Mouse (Mus musculus): ENCODE data around the gene Ring1. TPM values are rescaled to one million over a fixed set of nuclear protein-coding genes. Genes with fewer than 3 reads are reported as not detected.

Ring1 gene
- 80.9 and 89.6 TPM in 2 replicates for polyA plus RNA-seq (2012; rRNA removed)

DNA sequence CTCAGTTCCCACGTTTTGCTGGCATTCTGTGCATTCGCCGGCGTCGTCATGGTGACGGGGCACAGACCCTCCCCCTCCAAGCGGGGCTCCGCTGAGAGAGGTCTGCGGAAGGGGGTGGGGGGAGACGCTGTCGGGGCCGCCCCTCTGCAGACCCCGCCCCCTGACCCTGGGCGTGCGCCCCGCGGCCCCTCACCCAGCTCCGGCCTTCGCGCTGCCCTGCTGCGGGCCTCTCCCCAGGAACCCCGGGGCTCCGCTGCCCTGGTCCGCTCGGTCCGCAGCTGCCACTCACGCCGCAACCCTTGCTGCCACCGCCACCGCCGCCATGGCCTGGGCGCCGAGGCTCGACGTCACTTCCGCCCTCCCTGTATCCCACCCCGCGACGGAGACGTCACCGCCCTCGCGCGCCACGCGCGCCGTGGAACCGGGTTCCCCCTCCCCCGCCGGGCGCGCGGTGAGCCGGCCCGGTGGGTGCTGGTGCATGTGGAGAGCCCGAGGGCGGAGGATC is at the start of gene Ring1:
TSS of gene Ring1 (minus strand) at position 364 of the 505 bp plus-strand sequence.
- peak in 1 of 2 experiments; percentile 88 for DNase-seq (ENCODE audit: extremely low spot score in 1 of 2, low spot score in 1 of 2)

GRCm38 (mm10) chr17:34072091-34072490 is 47.6 kb upstream of the Ring1 start:
- no peak for DNase-seq (ENCODE audit: extremely low spot score in 1 of 2, low spot score in 1 of 2)

- no peak for DNase-seq (ENCODE audit: extremely low spot score in 1 of 2, low spot score in 1 of 2)
These were observed 44.4 kb upstream of the Ring1 start for GRCm38 (mm10) chr17:34068864-34069263.

GRCm38 (mm10) chr17:34057224-34057623 is 32.7 kb upstream of the Ring1 start:
- no peak for DNase-seq (ENCODE audit: extremely low spot score in 1 of 2, low spot score in 1 of 2)

GRCm38 (mm10) chr17:34047404-34048050 is 23.0 kb upstream of the Ring1 start:
- DNase-seq (ENCODE audit: extremely low spot score in 1 of 2, low spot score in 1 of 2) = no peak

- no peak for DNase-seq (ENCODE audit: extremely low spot score in 1 of 2, low spot score in 1 of 2)
These were observed 21.5 kb upstream of the Ring1 start for GRCm38 (mm10) chr17:34045941-34046340.

DNA sequence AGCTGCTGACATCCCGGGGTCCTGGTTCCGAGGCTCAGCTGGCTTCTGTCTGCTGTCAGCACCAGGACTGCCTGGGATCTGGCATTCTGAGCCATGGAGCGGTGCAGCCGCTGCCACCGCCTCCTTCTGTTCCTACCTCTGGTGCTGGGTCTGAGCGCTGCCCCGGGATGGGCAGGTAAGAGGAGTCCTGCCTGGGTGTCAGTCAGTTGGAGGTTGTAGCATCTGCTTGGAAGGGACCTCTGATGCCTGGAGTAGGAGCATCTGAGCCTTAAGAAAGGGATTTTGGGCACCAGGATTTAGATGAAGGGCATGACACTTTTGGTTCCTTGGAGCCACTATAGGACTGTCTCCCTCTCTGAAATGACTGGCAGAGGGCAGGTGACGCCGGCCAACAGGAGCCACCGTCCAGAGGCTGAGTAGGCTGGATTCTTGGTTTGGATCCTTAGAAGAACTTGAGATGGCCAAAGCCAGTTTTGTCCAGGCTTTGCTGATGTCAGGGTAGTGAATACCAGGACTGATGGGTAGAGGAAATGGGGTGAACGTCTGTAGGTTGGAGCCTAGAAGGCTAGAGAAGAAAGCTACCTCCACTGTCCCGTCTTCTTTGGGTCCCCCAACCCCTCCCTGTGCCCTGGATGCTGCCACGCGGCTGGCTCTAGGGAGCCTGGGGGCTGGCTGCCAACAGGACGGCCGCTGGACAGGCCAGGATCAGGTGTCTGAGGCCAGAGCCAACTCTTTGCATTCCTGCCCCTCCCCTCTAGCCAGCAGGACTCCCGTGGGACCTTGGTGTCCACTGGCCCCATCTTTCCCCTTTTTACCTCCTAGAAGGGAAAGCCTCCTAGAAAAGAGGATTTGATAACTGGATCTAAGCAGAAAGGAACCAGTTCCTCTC is 15.3 kb upstream of the Ring1 start:
- DNase-seq (ENCODE audit: extremely low spot score in 1 of 2, low spot score in 1 of 2) = no peak

- no peak for DNase-seq (ENCODE audit: extremely low spot score in 1 of 2, low spot score in 1 of 2)
These were observed 14.5 kb upstream of the Ring1 start, which contains the start of gene Col11a2 for GRCm38 (mm10) chr17:34038878-34039561. Gene Col11a2 (plus strand): TSS chr17:34039437.

GRCm38 (mm10) chr17:34038440-34038839 is 14.0 kb upstream of the Ring1 start:
- DNase-seq (ENCODE audit: extremely low spot score in 1 of 2, low spot score in 1 of 2) = no peak

DNA sequence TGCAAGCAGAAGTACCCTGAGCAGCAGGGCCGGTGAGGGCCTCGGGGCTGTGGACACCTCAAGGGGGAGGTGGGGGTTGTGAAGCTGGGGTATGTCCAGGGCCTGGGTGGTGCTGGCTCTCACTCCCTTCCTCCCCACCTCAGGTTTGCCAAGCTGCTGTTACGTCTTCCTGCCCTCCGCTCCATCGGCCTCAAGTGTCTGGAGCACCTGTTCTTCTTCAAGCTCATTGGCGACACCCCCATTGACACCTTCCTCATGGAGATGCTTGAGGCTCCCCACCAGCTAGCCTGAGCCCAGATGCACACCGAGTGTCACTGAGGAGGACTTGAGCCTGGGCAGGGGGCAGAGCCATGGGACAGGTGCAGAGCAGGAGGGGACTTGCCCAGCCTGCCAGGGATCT is 12.8 kb upstream of the Ring1 start:
- no peak for DNase-seq (ENCODE audit: extremely low spot score in 1 of 2, low spot score in 1 of 2)

- no peak for DNase-seq (ENCODE audit: extremely low spot score in 1 of 2, low spot score in 1 of 2)
These were observed 12.2 kb upstream of the Ring1 start for GRCm38 (mm10) chr17:34036647-34037046.

DNA sequence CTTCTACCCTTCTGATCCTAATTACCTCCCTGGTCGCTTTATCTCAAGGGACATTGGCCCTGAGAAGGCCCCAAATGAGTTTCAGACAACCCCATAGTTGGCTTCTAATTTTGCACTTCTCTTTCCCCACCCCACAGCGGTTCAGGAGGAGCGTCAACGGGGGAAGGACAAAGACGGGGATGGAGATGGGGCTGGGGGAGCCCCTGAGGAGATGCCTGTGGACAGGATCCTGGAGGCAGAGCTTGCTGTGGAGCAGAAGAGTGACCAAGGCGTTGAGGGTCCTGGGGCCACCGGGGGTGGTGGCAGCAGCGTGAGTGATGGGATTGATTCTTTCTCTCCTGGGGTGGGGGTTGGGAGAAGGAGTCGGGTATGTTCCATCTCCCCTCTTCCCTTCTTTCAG is 11.0 kb upstream of the Ring1 start:
- no peak for DNase-seq (ENCODE audit: extremely low spot score in 1 of 2, low spot score in 1 of 2)

DNA sequence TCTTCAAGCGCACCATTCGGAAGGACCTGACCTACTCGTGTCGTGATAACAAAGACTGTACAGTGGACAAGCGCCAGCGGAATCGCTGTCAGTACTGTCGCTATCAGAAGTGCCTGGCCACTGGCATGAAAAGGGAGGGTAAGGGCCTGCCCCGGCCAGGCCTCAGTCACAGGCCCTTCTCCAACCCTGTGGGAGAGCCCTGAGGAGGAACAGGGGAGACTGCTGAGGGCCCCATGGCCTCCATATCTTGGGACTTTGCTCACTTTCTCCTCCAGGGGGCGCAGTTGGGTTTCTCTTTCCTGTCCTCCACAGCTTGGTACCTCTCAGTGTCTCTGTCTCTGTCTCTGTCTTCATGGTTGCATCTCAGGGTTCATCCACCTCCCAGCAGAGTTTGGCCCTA is 9.6 kb upstream of the Ring1 start:
- peak in 1 of 2 experiments; percentile 84 for DNase-seq (ENCODE audit: extremely low spot score in 1 of 2, low spot score in 1 of 2)

- DNase-seq (ENCODE audit: extremely low spot score in 1 of 2, low spot score in 1 of 2) = no peak
These were observed 9.0 kb upstream of the Ring1 start for GRCm38 (mm10) chr17:34033441-34033840.

DNA sequence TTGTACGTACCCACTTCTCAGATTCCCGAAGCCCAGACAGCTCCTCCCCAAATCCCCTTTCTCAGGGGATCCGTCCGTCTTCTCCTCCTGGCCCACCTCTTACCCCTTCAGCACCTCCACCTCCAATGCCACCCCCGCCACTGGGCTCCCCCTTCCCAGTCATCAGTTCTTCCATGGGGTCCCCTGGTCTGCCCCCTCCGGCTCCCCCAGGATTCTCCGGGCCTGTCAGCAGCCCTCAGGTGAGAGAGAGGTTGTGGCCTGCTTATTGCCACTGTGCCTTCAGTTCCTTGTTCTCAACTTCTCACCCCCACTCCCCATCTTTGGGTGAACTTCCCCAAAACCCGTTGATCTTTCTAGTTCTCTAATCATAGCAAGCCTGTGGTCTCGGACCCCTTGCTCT is 8.3 kb upstream of the Ring1 start:
- no peak for DNase-seq (ENCODE audit: extremely low spot score in 1 of 2, low spot score in 1 of 2)

DNA sequence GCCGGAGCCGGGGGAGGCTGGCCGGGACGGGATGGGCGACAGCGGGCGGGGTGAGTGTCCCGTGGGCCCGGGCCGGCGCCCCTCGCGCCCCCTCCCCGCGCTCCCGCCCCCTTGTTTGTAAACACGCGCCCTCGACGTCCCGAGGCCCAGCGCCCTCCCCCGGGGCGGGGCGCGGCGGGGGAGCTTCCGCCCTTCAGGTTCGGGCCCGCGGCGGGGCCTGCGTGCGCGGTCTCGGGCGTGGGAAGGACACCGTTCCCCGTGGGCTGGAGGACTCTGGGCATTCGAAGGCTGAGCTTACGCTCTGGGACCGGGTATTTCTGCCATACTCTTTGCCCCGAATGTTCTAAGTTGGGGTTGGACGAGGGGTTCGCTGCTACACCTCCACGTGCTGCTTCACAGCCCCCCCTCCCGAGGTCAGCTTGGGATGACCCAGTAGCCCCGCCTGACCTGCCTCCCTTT is 7.7 kb upstream of the Ring1 start:
- DNase-seq (ENCODE audit: extremely low spot score in 1 of 2, low spot score in 1 of 2) = no peak

DNA sequence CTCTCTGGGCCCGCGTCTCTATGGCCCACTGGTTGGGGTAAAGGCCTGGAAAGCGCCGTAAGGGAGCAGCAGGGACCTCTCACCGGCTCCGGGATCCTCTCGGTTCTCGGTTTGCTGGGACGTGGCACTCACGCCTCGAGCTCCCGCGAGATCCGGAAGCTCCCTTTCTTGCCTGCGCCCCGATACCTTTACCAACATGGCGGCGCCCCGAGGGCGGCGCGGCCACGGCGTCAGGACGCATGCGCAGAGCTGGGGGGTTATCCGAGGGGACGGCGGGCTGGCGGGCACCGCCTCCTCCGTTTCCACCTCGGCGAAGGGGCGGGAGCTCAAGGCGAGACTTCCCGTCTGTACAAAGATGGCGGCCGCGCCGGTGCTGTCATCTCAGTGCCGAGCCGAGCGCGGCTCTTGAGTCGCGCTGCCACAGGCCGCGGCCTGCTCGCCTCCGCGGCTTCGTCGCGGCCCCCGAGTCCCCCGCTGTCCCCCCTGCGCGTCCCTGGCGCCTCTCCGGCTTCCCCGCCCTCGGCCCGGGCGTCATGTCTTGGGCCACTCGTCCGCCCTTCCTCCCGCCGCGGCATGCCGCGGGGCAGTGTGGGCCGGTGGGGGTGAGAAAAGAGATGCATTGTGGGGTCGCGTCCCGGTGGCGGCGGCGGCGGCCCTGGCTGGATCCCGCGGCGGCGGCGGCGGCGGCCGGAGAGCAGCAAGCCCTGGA is 7.1 kb upstream of the Ring1 start, which contains the start of the genes Slc39a7 and Rxrb:
TSS of gene Slc39a7 (minus strand) at position 218 of the 709 bp plus-strand sequence.
TSS of gene Rxrb (plus strand) at position 348 of the 709 bp plus-strand sequence.
- peak; percentile 94 to 98 for DNase-seq (ENCODE audit: extremely low spot score in 1 of 2, low spot score in 1 of 2)

GRCm38 (mm10) chr17:34030861-34031326 is 6.4 kb upstream of the Ring1 start:
- no peak for DNase-seq (ENCODE audit: extremely low spot score in 1 of 2, low spot score in 1 of 2)

- DNase-seq (ENCODE audit: extremely low spot score in 1 of 2, low spot score in 1 of 2) = no peak
These were observed 5.6 kb upstream of the Ring1 start for GRCm38 (mm10) chr17:34029890-34030595.
